Mouse (Mus musculus) telencephalon, adult 2 months (tissue): ENCODE data around the gene Btbd35f5.
"Not testable (repeated sequence)": the region's sequence is repeated elsewhere in the genome, so short reads cannot be mapped to it uniquely, and the experiment has no call there.

Experiments
- DNase-seq: peaks from one replicate; pipeline ENCODE4 v3.0.0-alpha.2; 2011; ENCODE audit warnings: low read depth, low spot score

Btbd35f5 gene

DNA sequence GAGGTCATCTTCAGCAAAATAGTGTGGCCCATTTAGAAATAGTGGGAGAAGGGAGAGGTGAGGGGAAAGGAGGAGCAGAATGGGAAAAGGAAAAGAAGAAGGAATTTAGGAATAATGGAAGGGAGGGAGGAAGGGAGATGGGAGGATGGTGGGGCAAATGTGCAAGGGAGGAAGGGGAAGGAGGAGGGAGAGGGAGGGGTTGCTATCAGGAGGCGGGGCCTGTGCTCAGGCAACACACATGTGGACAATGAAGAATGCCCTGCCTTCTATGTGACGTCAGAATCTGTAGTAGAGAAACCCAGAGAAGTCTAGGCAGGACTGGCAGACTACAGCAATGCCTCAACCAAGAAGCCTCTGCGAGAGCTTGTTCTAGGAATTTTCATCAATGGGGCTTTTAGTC is at the start of gene Btbd35f5:
Btbd35f5 (plus strand) TSS at position 301 of the 400 bp plus-strand sequence.
- not testable (repeated sequence) for DNase-seq

DNA sequence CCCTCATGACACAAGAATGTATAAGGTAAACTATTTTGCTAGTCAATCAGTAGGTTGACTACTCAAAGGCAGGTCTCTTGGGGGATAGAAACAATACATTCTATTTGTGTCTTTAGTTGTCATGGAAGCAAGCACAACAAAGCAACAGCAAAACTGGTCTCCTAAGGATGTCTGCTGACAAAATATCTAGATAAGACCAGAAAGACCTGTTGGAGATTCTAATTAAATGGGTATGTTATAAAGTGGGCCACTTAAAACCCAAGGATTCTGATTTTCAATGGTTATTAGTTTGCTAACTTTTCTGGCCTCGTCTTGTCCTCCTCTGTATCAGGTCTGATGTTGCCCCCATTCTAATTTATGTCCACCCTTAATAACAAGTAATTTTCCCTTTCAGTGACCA is 32.2 kb upstream of the Btbd35f5 start, which contains the start of gene Gm21789:
Gm21789 (plus strand) TSS at position 301 of the 400 bp plus-strand sequence.
- not testable (repeated sequence) for DNase-seq
